In genomic region chr12:36042348-36042778, GRCm38 (mm10) we compare ENCODE assay signal across 9 mouse cellular contexts. TPM values are rescaled to one million over a fixed set of nuclear protein-coding genes. Genes with fewer than 3 reads are reported as not detected.
DNase-seq lines count a peak whose midpoint lies in the region; ATAC-seq and TF ChIP-seq lines count a peak whose summit lies in the region.
"Had no signal": no experiment of that assay in that cellular context is flagged by ENCODE, and none has a peak within 500 bp of the region (broad histone marks: within the 10 kb centered on the region; RNA-seq: fewer than 3 reads in every experiment).

Gene Tspan13, minus strand, starts transcription at chr12:36042500.

- no peaks in the 10 kb centered on the region for H3K79me3 ChIP-seq in C2C12 (ENCODE audit: low read depth)

- H3K4me2 ChIP-seq in heart, embryonic 13.5 days, result peak within 1 kb of the TSS; percentile 90
- H3K4me2 ChIP-seq in kidney, postnatal 0 days (ENCODE audit: low read length), result peak within 1 kb of the TSS; percentile 98

- no peak for TF ChIP-seq CTCF in C2C12 (IDR thresholded peaks at IDR 0.05; ENCODE audit: control insufficient read depth, insufficient read depth, insufficient read length)
- TF ChIP-seq CTCF in kidney, postnatal 0 days (IDR thresholded peaks at IDR 0.05; ENCODE audit: low read depth), result peak; percentile 19; the same call in 1 of the 2 replicates
- TF ChIP-seq CTCF in liver, adult 2 months (IDR thresholded peaks at IDR 0.05; ENCODE audit: low read depth, low read length), result no peak

- no peak within 1 kb of the TSS for H3K4me3 ChIP-seq in C2C12 (ENCODE audit: insufficient read depth, poor library complexity, severe bottlenecking)
- H3K4me3 ChIP-seq in brown adipose tissue, adult 24 weeks (ENCODE audit: insufficient read depth, low read depth, low read length), result peak within 1 kb of the TSS; percentile 98
- peak within 1 kb of the TSS; percentile 98 for H3K4me3 ChIP-seq in heart, embryonic 13.5 days
- H3K4me3 ChIP-seq in kidney, postnatal 0 days (replicated peaks; ENCODE audit: low read depth, low read length), result peak within 1 kb of the TSS; percentile 88
- peak within 1 kb of the TSS; percentile 70 for H3K4me3 ChIP-seq in liver, adult 2 months (ENCODE audit: insufficient read depth, low read depth, low read length)

- H3K9me3 ChIP-seq in heart, embryonic 13.5 days, result no peaks in the 10 kb centered on the region
- no peaks in the 10 kb centered on the region for H3K9me3 ChIP-seq in kidney, postnatal 0 days (replicated peaks; ENCODE audit: low read length)

- peak; percentile 91 for DNase-seq in kidney, postnatal 0 days (ENCODE audit: low spot score)
- peak; percentile 18 for DNase-seq in liver, adult 2 months (ENCODE audit: extremely low read depth, low read depth, low spot score)
- DNase-seq in spleen, postnatal 4 days (ENCODE audit: low spot score in 2 of 2), result peak; percentile 90 to 93

- H3K36me3 ChIP-seq in C2C12 (ENCODE audit: control insufficient read depth, insufficient read depth), result no peaks in the 10 kb centered on the region
- no peaks in the 10 kb centered on the region for H3K36me3 ChIP-seq in heart, embryonic 13.5 days
- H3K36me3 ChIP-seq in kidney, postnatal 0 days (ENCODE audit: insufficient read depth, low read length), result no peaks in the 10 kb centered on the region
- H3K36me3 ChIP-seq in liver, adult 2 months (ENCODE audit: control insufficient read depth, insufficient read depth, low read length), result no peaks in the 10 kb centered on the region
- H3K36me3 ChIP-seq: G1E had no signal

- ATAC-seq in erythroid progenitor cell, adult 5-6 weeks (replicated peaks; ENCODE audit: low FRiP score, poor library complexity, severe bottlenecking), result peak; percentile 91
- ATAC-seq in heart, embryonic 13.5 days (ENCODE audit: extremely low read depth, insufficient number of reproducible peaks, low FRiP score, low TSS enrichment), result peak; percentile 88
- peak; percentile 97 for ATAC-seq in kidney, postnatal 0 days (replicated peaks; ENCODE audit: low FRiP score, low read depth)
- ATAC-seq in monocyte, adult 5-6 weeks (replicated peaks; ENCODE audit: insufficient number of reproducible peaks, low FRiP score, low TSS enrichment, poor library complexity, severe bottlenecking), result peak; percentile 66

- peak within 1 kb of the TSS; percentile 77 for H3ac ChIP-seq in C2C12 (ENCODE audit: control insufficient read depth, insufficient read length, low read depth)

- WGBS in heart, embryonic 13.5 days, result under 1% methylated on average over 35 of the region's 35 CpGs
- 0% methylated on average over 28 of the region's 35 CpGs for WGBS in kidney, postnatal 0 days
- WGBS in liver, adult 2 months, result under 1% methylated on average over 35 of the region's 35 CpGs

- no peak for TF ChIP-seq POLR2A in liver, adult 2 months (IDR thresholded peaks at IDR 0.05; ENCODE audit: extremely low read depth, insufficient read depth, low read length)

- H3K27ac ChIP-seq in brown adipose tissue, adult 24 weeks (replicated peaks; ENCODE audit: low read depth, low read length), result peak within 1 kb of the TSS; percentile 97
- H3K27ac ChIP-seq in heart, embryonic 13.5 days (replicated peaks), result peak within 1 kb of the TSS; percentile 61
- H3K27ac ChIP-seq in kidney, postnatal 0 days, result peak within 1 kb of the TSS; percentile 60
- no peak within 1 kb of the TSS for H3K27ac ChIP-seq in liver, adult 2 months (replicated peaks; ENCODE audit: insufficient read depth, low read depth, low read length)

- no peaks in the 10 kb centered on the region for H3K27me3 ChIP-seq in C2C12 (ENCODE audit: control insufficient read depth, insufficient read depth, insufficient read length)
- H3K27me3 ChIP-seq in heart, embryonic 13.5 days (replicated peaks), result no peaks in the 10 kb centered on the region
- H3K27me3 ChIP-seq in kidney, postnatal 0 days (ENCODE audit: insufficient read depth, low read length), result no peaks in the 10 kb centered on the region
- peaks cover 8% of the 10 kb centered on the region; the same call in 1 of the 2 replicates for H3K27me3 ChIP-seq in liver, adult 2 months (ENCODE audit: control insufficient read depth, insufficient read depth, low read length)

- H3K4me1 ChIP-seq in brown adipose tissue, adult 24 weeks (ENCODE audit: control insufficient read depth, insufficient read depth, insufficient read length, low read length), result no peaks in the 10 kb centered on the region
- H3K4me1 ChIP-seq in heart, embryonic 13.5 days, result peaks cover 32% of the 10 kb centered on the region
- H3K4me1 ChIP-seq in kidney, postnatal 0 days (replicated peaks; ENCODE audit: insufficient read depth, low read length), result no peaks in the 10 kb centered on the region; the same call in 1 of the 2 replicates
- no peaks in the 10 kb centered on the region for H3K4me1 ChIP-seq in liver, adult 2 months (ENCODE audit: control insufficient read depth, insufficient read depth, low read length)

- no peaks in the 10 kb centered on the region for H3K79me2 ChIP-seq in C2C12 (ENCODE audit: control insufficient read depth, insufficient read depth)
- no peaks in the 10 kb centered on the region for H3K79me2 ChIP-seq in liver, adult 2 months (ENCODE audit: control insufficient read depth, insufficient read depth, low read length)

- peak within 1 kb of the TSS; percentile 92 for H3K9ac ChIP-seq in heart, embryonic 13.5 days
- H3K9ac ChIP-seq in kidney, postnatal 0 days (ENCODE audit: low read depth, low read length), result peak within 1 kb of the TSS; percentile 73
- peak within 1 kb of the TSS; percentile 23 for H3K9ac ChIP-seq in liver, adult 2 months (ENCODE audit: low read depth, low read length)

TF ChIP-seq in C2C12, 6 proteins besides CTCF, POLR2A, EP300 and RAD21:
- TF ChIP-seq MYOG (IDR thresholded peaks at IDR 0.05; ENCODE audit: control insufficient read depth, extremely low read depth, insufficient read length) (no peak), USF1 (IDR thresholded peaks at IDR 0.05; ENCODE audit: low read depth) (no peak), MAX (IDR thresholded peaks at IDR 0.05) (no peak)

RNA-seq across cellular contexts. Expression of gene Tspan13, which starts in this region (rescaled TPM):
- polyA plus RNA-seq in C2C12 (2012; fragmentation: generic; extraction: Trizol), result 0.87 TPM
- polyA plus RNA-seq in brown adipose tissue, adult 24 weeks (2012; ENCODE audit: insufficient read depth, insufficient read length, missing spikeins), result 20.6 and 41.0 TPM in 2 replicates
- 58.4 and 68.3 TPM in 2 replicates for total RNA-seq in erythroid progenitor cell, adult 5-6 weeks (2015; ENCODE audit: low replicate concordance)
- 30.5 and 44.0 TPM in 2 replicates for total RNA-seq in erythroid progenitor cell, adult 5-6 weeks (2017; ENCODE audit: low replicate concordance)
- polyA plus RNA-seq in heart, embryonic 13.5 days (2015; fragmentation: Nextera tagmentation; extraction: Ambion mirVana), result 59.6 and 61.8 TPM in 2 replicates
- polyA plus RNA-seq in kidney, postnatal 0 days (2015; fragmentation: Nextera tagmentation; extraction: Ambion mirVana), result 124 and 138 TPM in 2 replicates
- total RNA-seq in liver, adult 2 months (2014; rRNA removed), result 0.74 and 1.7 TPM in 2 replicates
- 1.9 and 2.1 TPM in 2 replicates for polyA plus RNA-seq in liver, adult 2 months (2012; rRNA removed)
- total RNA-seq in monocyte, adult 5-6 weeks (2017), result 116 to 146 TPM (median 118 TPM) in 3 replicates
- total RNA-seq: G1E had no signal

Comparison
In these comparisons a context has a peak if more than half of its experiments do, and no peak if none do; other contexts are left out.
1. RNA of gene Tspan13 (total RNA-seq): 116 to 146 TPM in monocyte, adult 5-6 weeks and 30.5 to 68.3 TPM in erythroid progenitor cell, adult 5-6 weeks; 0.74 to 1.7 TPM in liver, adult 2 months; every median in the first group is over 10 times any median in the second.
2. H3K9ac ChIP-seq: peak in every context shown above with its lines; median percentile 92 in heart, embryonic 13.5 days; 73 in kidney, postnatal 0 days; 23 in liver, adult 2 months.
3. DNase-seq: peak in every context shown above with its lines; median percentile 92 in spleen, postnatal 4 days; 91 in kidney, postnatal 0 days; 18 in liver, adult 2 months.
4. Peak in every context shown above with its lines, with median percentiles within 50 percentile points of each other: ATAC-seq.